Mouse (Mus musculus): ENCODE measurements at regions not wholly inside any gene's neighbourhood (a gene's known extent, or its start where the extent isn't known, plus 50 kb on each side); places are given as distances from the start of the nearest gene placed in this dataset.

GRCm38 (mm10) chr10:120600735-120601134, 124.5 kb upstream of the Hmga2 start:
- H3K4me1 ChIP-seq (replicated peaks) = peaks cover 5% of the 10 kb centered on the region; the same call in 1 of the 2 replicates
- no peaks in the 10 kb centered on the region for H3K9me3 ChIP-seq
- 86% methylated on average over 5 of the region's 5 CpGs for WGBS
- H3K4me2 ChIP-seq = no peak overlapping the region
- H3K4me3 ChIP-seq = no peak overlapping the region
- no peaks in the 10 kb centered on the region for H3K36me3 ChIP-seq
- H3K9ac ChIP-seq = no peak overlapping the region
- H3K27ac ChIP-seq (replicated peaks) = no peak overlapping the region
- ATAC-seq (ENCODE audit: low FRiP score, low read depth) = no peak
- H3K27me3 ChIP-seq = no peaks in the 10 kb centered on the region

- H3K27me3 ChIP-seq = no peaks in the 10 kb centered on the region
- 81% methylated on average over 6 of the region's 6 CpGs for WGBS
- peaks cover 3% of the 10 kb centered on the region; the same call in 1 of the 2 replicates for H3K4me1 ChIP-seq (replicated peaks)
- H3K9me3 ChIP-seq = no peaks in the 10 kb centered on the region
- no peak overlapping the region for H3K4me2 ChIP-seq
- H3K36me3 ChIP-seq = no peaks in the 10 kb centered on the region
- no peak overlapping the region for H3K4me3 ChIP-seq
- H3K27ac ChIP-seq (replicated peaks) = no peak overlapping the region
- H3K9ac ChIP-seq = no peak overlapping the region
- no peak for ATAC-seq (ENCODE audit: low FRiP score, low read depth)
These were observed 123.3 kb upstream of the Hmga2 start for GRCm38 (mm10) chr10:120599551-120599950.

GRCm38 (mm10) chr10:120597320-120597887, 121.1 kb upstream of the Hmga2 start:
- H3K27me3 ChIP-seq = no peaks in the 10 kb centered on the region
- no peak overlapping the region for H3K27ac ChIP-seq (replicated peaks)
- H3K4me3 ChIP-seq = no peak overlapping the region
- no peaks in the 10 kb centered on the region for H3K9me3 ChIP-seq
- no peaks in the 10 kb centered on the region for H3K36me3 ChIP-seq
- no peak overlapping the region for H3K4me2 ChIP-seq
- H3K4me1 ChIP-seq (replicated peaks) = no peaks in the 10 kb centered on the region
- H3K9ac ChIP-seq = no peak overlapping the region
- no peak for ATAC-seq (ENCODE audit: low FRiP score, low read depth)
- WGBS = 75% methylated on average over 9 of the region's 9 CpGs

- H3K4me1 ChIP-seq (replicated peaks) = no peaks in the 10 kb centered on the region
- no peak overlapping the region for H3K9ac ChIP-seq
- H3K36me3 ChIP-seq = no peaks in the 10 kb centered on the region
- H3K9me3 ChIP-seq = no peaks in the 10 kb centered on the region
- H3K4me2 ChIP-seq = no peak overlapping the region
- no peaks in the 10 kb centered on the region for H3K27me3 ChIP-seq
- ATAC-seq (ENCODE audit: low FRiP score, low read depth) = no peak
- no peak overlapping the region for H3K4me3 ChIP-seq
- WGBS = 91% methylated on average over 3 of the region's 3 CpGs
- no peak overlapping the region for H3K27ac ChIP-seq (replicated peaks)
These were observed 118.9 kb upstream of the Hmga2 start for GRCm38 (mm10) chr10:120595145-120595544.

- Histone ChIP-seq H3K27me3 (no peaks in the 10 kb centered on the region), H3K27ac (replicated peaks) (no peak overlapping the region), H3K36me3 (no peaks in the 10 kb centered on the region), H3K4me3 (no peak overlapping the region), H3K4me2 (no peak overlapping the region), H3K9me3 (no peaks in the 10 kb centered on the region), H3K4me1 (replicated peaks) (no peaks in the 10 kb centered on the region), H3K9ac (no peak overlapping the region)
- ATAC-seq (ENCODE audit: low FRiP score, low read depth) = no peak
These were observed 117.6 kb upstream of the Hmga2 start for GRCm38 (mm10) chr10:120593876-120594275.

GRCm38 (mm10) chr10:120589659-120590058, 113.4 kb upstream of the Hmga2 start:
- Histone ChIP-seq H3K27me3 (no peaks in the 10 kb centered on the region), H3K4me1 (replicated peaks) (no peaks in the 10 kb centered on the region), H3K9ac (no peak overlapping the region), H3K9me3 (no peaks in the 10 kb centered on the region), H3K27ac (replicated peaks) (no peak overlapping the region), H3K4me2 (no peak overlapping the region), H3K36me3 (no peaks in the 10 kb centered on the region), H3K4me3 (no peak overlapping the region)
- no peak for ATAC-seq (ENCODE audit: low FRiP score, low read depth)
- 57% methylated on average over 2 of the region's 2 CpGs for WGBS

GRCm38 (mm10) chr10:120587854-120588633, 111.8 kb upstream of the Hmga2 start:
- H3K9ac ChIP-seq = no peak overlapping the region
- H3K4me2 ChIP-seq = no peak overlapping the region
- ATAC-seq (ENCODE audit: low FRiP score, low read depth) = no peak
- no peak overlapping the region for H3K27ac ChIP-seq (replicated peaks)
- 81% methylated on average over 8 of the region's 8 CpGs for WGBS
- no peaks in the 10 kb centered on the region for H3K27me3 ChIP-seq
- H3K4me1 ChIP-seq (replicated peaks) = no peaks in the 10 kb centered on the region
- H3K4me3 ChIP-seq = no peak overlapping the region
- H3K36me3 ChIP-seq = no peaks in the 10 kb centered on the region
- H3K9me3 ChIP-seq = no peaks in the 10 kb centered on the region

GRCm38 (mm10) chr10:120587179-120587578, 110.9 kb upstream of the Hmga2 start:
- Histone ChIP-seq H3K9ac (no peak overlapping the region), H3K4me3 (no peak overlapping the region), H3K9me3 (no peaks in the 10 kb centered on the region), H3K27ac (replicated peaks) (no peak overlapping the region), H3K4me1 (replicated peaks) (no peaks in the 10 kb centered on the region; the same call in 1 of the 2 replicates), H3K4me2 (no peak overlapping the region), H3K27me3 (no peaks in the 10 kb centered on the region), H3K36me3 (no peaks in the 10 kb centered on the region)
- no peak for ATAC-seq (ENCODE audit: low FRiP score, low read depth)
- 85% methylated on average over 3 of the region's 3 CpGs for WGBS

GRCm38 (mm10) chr10:120582497-120582896, 106.2 kb upstream of the Hmga2 start:
- no peak overlapping the region for H3K27ac ChIP-seq (replicated peaks)
- H3K4me1 ChIP-seq (replicated peaks) = no peaks in the 10 kb centered on the region; the same call in 1 of the 2 replicates
- H3K9me3 ChIP-seq = no peaks in the 10 kb centered on the region
- H3K4me2 ChIP-seq = no peak overlapping the region
- H3K9ac ChIP-seq = no peak overlapping the region
- 58% methylated on average over 7 of the region's 7 CpGs for WGBS
- H3K36me3 ChIP-seq = no peaks in the 10 kb centered on the region
- ATAC-seq (ENCODE audit: low FRiP score, low read depth) = no peak
- no peaks in the 10 kb centered on the region for H3K27me3 ChIP-seq
- H3K4me3 ChIP-seq = no peak overlapping the region

- Histone ChIP-seq H3K4me2 (no peak overlapping the region), H3K4me3 (no peak overlapping the region), H3K27ac (replicated peaks) (no peak overlapping the region), H3K9me3 (no peaks in the 10 kb centered on the region), H3K4me1 (replicated peaks) (no peaks in the 10 kb centered on the region; the same call in 1 of the 2 replicates), H3K27me3 (no peaks in the 10 kb centered on the region), H3K36me3 (no peaks in the 10 kb centered on the region), H3K9ac (no peak overlapping the region)
- ATAC-seq (ENCODE audit: low FRiP score, low read depth) = 0 out of 2 replicates have a peak, but pooled peaks have one; percentile 38
- 63% methylated on average over 6 of the region's 6 CpGs for WGBS
These were observed 105.3 kb upstream of the Hmga2 start for GRCm38 (mm10) chr10:120581547-120581946.

GRCm38 (mm10) chr10:120576886-120577285, 100.6 kb upstream of the Hmga2 start:
- Histone ChIP-seq H3K27me3 (no peaks in the 10 kb centered on the region), H3K4me2 (no peak overlapping the region), H3K4me1 (replicated peaks) (no peaks in the 10 kb centered on the region), H3K9ac (no peak overlapping the region), H3K4me3 (no peak overlapping the region), H3K27ac (replicated peaks) (no peak overlapping the region), H3K36me3 (no peaks in the 10 kb centered on the region), H3K9me3 (no peaks in the 10 kb centered on the region)
- no peak for ATAC-seq (ENCODE audit: low FRiP score, low read depth)
- WGBS = 70% methylated on average over 5 of the region's 5 CpGs

GRCm38 (mm10) chr10:120576148-120576547, 99.9 kb upstream of the Hmga2 start:
- H3K9ac ChIP-seq = no peak overlapping the region
- no peaks in the 10 kb centered on the region for H3K9me3 ChIP-seq
- H3K4me3 ChIP-seq = no peak overlapping the region
- no peak overlapping the region for H3K27ac ChIP-seq (replicated peaks)
- 18% methylated on average over 4 of the region's 4 CpGs for WGBS
- ATAC-seq (ENCODE audit: low FRiP score, low read depth) = no peak
- no peaks in the 10 kb centered on the region for H3K4me1 ChIP-seq (replicated peaks)
- H3K36me3 ChIP-seq = no peaks in the 10 kb centered on the region
- no peaks in the 10 kb centered on the region for H3K27me3 ChIP-seq
- H3K4me2 ChIP-seq = no peak overlapping the region
